Mouse (Mus musculus) regulatory T cell (primary cell): ENCODE measurements at regions not wholly inside any gene's neighbourhood (a gene's known extent, or its start where the extent isn't known, plus 50 kb on each side); places are given as distances from the start of the nearest gene placed in this dataset.

ENCODE experiments used
- in situ Hi-C: fragments of 300-600 bp; cut with MboI, MseI; formaldehyde crosslinking; loops from one replicate; pipeline ENCODE4 v1.15.1; 2025; ENCODE audit warnings: high pct_unique_total_duplicates

DNA sequence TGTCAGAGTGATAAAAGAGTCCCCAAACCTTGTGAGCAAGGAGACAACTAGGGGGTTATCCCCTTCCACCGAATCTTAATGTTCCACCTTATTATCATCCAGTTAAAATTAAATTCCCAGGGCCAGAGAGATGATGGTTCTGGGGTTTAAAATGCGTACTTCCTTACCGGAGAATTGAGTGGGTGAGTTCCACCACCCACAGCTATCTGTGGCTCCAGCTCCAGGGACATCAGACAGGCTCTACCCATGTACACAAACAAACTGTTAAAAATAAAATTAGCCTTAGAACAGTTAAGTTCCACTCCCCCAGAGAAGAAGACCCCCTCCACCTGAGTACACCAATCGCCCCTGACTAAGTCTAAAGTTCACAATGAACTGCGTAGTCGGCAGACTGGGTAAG, 52.0 kb upstream of the Mgat5 start:
- in situ Hi-C loops = no loop called here

DNA sequence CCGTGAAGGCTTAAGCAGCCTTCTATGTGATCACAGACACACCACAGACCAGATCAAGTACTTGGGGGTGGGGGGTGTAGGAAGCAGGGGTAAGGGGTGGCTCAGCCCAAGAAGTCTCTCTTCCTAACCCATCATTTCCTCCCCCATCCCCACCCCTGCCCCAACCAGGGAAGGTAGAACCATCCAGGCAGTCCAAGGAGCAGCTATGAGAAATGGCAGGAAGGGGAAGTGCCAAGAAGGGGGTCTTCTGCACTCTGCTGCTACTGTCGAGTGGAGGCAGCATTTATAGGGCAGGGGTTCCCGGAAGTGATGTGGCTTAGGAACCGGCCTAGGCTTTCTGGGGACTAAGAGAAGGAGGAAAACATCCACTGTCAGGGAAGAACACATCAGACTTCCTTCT, 69.3 kb upstream of the Mgat5 start:
- in situ Hi-C loops = no loop called here

DNA sequence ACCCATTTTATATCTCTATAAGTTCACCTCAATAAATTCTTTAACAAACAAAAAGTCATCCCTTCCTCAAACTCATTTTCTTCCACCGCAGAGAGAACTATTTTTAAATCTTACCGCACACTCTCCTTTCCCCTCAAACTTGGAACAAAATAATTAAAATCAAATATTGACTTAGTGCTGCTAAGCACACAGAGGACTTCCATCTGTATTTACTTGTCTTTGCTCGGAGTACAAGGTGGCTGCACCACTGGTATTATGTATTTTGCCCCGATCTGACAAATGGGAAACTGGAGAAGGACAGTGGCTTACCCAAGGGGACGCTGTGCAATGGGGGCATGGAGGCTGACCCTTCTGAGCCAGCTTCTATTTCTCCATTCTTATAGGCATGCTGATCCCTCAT, 72.9 kb upstream of the Mgat5 start:
- in situ Hi-C loops = no loop called here

DNA sequence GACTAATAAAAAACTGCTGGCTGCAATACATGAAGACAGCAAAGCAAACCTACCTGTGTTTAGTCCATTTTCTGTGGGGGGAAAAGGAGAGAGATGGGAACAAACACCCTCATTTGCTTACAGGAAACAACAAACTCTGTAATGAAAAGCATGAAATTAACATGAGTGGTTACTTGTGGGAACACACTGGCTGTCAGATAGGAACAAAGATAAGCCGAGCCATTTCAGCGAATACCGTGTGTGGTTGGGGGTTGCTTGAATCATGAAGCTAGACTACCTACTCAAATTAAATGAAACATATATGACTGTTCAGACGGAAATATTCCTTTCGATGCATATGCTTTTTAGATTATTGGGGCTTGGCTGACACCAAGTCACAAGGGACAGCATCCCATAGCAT, 80.0 kb upstream of the Mgat5 start:
- in situ Hi-C loops = no loop called here

- in situ Hi-C loops = no loop called here
Observed at GRCm38 (mm10) chr1:127118019-127118418, 86.8 kb upstream of the Mgat5 start.

- in situ Hi-C loops = no loop called here
Observed at GRCm38 (mm10) chr1:127107485-127107884, 97.3 kb upstream of the Mgat5 start.

DNA sequence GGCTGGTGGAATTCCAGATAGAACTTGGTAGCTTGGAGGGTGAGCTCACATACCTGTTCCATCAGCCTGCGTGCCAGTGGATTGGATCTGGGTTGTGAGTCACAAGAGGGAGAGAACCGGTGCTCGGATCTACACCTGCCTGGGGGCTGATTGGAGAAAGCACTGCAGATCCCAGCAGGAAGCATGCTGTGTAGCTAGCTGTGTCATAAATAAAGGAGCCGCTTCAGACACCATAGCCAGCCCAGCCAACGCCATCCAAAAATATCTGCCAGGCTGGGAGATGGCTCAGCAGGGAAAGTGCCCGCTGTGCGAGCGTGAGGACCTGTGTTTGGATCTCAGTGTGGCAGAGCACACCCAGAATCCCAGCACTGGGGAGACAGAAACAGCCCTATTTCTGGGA, 99.0 kb upstream of the Mgat5 start:
- in situ Hi-C loops = no loop called here

DNA sequence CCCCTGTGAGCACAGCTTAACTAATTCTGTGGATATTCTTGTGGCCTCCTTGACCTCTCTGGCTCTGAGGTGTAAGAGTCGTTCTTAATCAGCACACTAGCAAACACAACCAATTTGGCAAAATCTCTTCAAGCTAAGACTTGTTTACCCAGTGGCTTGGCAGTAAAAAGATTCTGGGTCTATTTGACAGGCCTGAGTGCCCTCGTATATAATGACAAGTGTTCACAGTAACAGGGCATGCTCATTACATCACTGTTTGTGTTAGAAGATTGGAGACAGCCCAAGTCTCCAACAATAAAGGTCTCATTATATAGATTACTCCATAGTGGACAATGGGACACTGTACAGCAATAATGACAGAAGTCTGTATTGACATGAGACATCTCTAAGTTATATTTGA, 101.2 kb upstream of the Mgat5 start:
- in situ Hi-C loops = no loop called here

GRCm38 (mm10) chr1:127098871-127099420, 105.9 kb upstream of the Mgat5 start:
- in situ Hi-C loops = no loop called here

- in situ Hi-C loops = no loop called here
Observed at GRCm38 (mm10) chr1:127087616-127088015, 117.2 kb upstream of the Mgat5 start.

GRCm38 (mm10) chr1:127085988-127086387, 118.8 kb upstream of the Mgat5 start:
- in situ Hi-C loops = no loop called here

- in situ Hi-C loops = no loop called here
Observed at GRCm38 (mm10) chr1:127083761-127084308, 121.0 kb upstream of the Mgat5 start.

GRCm38 (mm10) chr1:127079012-127079411, 125.8 kb upstream of the Mgat5 start:
- in situ Hi-C loops = no loop called here

DNA sequence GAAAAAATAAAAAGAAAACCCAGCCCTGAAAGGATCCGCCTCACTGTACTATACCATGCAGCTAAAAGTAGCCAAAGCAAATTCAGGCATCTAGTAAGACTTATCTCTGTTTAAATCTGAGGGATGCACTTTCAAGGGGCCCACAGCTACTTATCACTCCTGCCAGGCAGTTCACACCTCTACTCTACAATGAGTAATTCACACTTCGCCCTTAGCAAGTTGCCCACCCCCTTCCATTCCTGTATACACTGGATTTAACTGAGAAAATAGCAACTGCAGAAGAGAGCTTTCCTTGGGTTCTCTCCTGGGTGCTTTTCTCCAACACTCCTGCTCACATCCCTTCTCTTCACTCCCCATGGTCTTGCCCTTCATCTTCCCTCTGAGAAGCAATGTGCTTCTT, 142.4 kb upstream of the Mgat5 start:
- in situ Hi-C loops = no loop called here

DNA sequence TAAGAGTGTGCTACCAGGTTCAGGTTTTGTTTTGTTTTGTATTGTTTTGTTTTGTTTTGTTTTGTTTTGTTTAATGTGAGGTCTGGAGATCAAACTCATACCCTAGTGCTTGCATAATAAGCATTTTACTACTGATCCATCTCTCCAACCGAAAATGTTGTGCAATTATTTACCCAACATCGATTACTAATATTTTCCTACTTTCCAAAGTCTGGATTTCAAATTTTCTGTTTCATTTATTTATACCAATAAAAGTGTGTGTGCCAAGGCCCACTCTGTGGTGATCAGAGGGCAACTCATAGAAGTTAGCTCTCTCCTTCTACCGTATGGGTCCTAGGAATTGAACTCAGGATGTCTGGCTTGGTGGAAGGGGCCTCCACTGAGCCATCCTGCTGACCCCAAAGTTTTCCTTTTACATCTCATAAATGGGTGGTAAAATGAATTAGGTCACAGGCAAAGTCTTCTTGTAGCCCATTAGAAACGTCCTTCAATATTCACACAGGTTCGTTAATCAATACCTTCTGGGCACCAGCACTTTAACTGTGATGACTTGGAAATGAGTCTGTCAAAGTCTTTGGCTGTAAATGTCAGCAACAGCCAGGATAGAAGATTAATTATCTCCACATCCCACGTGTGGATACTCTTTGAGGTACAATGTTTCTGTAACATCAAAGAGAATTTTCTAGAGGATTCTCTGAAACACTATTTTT, 158.9 kb upstream of the Mgat5 start:
- in situ Hi-C loops = no loop called here

- in situ Hi-C loops = no loop called here
Observed at GRCm38 (mm10) chr1:127034748-127035147, 170.1 kb upstream of the Mgat5 start.

- in situ Hi-C loops = no loop called here
Observed at GRCm38 (mm10) chr1:127031563-127031962, 173.3 kb upstream of the Mgat5 start.

- in situ Hi-C loops = loop anchor here (5.0 kb wide), 1 partner anchor 428 kb away; no protein-coding TSS in a partner anchor
Observed at GRCm38 (mm10) chr1:127028872-127029497, 175.8 kb upstream of the Mgat5 start.

DNA sequence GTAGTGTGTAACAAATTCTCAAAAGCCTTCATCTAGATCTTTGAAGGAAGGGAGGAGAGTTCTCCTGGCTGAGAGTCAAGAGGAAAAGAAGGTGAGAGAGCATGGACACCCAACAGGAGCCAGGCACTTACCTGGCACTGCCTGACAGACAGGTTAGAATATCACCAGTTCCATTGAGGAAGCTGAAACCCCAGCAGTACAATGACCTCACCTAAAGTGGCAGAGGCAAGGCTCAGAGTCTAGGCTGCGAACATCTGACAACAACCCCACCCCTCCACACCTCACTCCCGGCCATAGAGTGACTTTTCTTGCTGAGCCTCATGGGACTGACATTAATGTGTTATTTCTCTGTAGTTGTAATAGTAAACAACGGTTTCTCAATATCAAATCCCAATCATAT, 181.7 kb upstream of the Mgat5 start:
- in situ Hi-C loops = no loop called here

- in situ Hi-C loops = no loop called here
Observed at GRCm38 (mm10) chr1:127017698-127018097, 187.1 kb upstream of the Nckap5 start.

- in situ Hi-C loops = no loop called here
Observed at GRCm38 (mm10) chr1:127015894-127016245, 185.3 kb upstream of the Nckap5 start.

DNA sequence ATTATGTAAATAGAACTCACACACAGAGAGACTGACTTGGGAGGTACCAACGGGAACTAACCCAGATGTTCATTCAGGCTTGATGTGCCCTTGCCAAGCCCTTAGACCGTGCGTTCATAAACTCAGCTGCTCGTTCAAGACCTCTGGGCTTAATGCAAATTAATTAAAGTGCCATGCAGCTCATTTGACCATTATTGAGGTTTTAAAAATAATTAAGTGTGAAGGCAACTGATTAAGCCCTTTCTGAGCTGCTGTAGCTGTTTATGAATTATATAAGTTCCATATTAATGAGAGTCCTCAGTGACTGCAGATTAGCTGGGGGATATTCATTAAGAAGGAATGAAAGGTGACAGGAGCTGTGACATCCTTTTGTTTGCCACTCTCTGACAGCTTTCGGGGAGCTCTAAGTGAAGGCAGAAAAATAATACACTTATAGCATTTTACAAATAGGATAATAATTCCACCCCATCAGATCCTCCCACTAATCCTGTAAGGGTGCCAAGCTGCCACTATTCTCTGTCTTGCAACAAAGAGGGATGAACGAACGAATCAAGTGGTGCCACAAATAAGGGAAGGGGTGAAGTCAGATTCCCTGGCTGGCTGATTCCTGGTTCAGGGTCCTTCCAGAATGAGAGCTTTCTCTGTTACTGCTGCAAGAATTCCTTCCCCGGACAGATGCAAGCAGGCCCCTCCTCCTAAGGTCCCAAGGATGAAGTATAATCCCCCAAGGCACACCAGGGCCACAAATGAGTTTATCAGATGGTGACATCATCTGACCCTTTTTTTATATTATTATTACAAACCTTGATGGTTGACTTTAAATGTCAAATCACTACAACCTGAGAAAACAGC, 184.7 kb upstream of the Nckap5 start:
- in situ Hi-C loops = no loop called here
